Mouse (Mus musculus): ENCODE results near the gene Kxd1. TPM values are rescaled to one million over a fixed set of nuclear protein-coding genes. Genes with fewer than 3 reads are reported as not detected.

The Kxd1 gene
- polyA plus RNA-seq, 1 experiment from 2014 or later = 68.1 TPM

DNA sequence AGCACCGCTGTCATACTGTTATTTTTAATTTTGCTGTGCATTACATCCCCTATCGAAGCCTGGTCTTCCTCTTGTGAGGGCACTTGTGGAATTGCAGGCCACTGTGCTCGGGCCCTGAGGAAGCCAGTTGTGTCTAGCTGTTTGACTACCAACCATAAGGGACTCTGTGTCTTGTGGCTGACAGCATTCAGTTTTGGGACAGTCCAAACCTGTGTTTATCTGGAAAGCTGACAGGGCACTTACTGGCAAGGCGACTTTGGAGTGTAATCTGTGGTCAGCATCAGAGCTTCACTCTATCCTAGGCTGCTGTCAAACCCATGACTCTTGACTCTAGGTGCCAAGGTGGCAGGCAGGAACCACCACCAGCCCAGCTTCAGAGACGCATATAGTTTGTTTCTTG lies 13.3 kb upstream of the Kxd1 start:
- peak overlapping the region; percentile 98 for H3K4me2 ChIP-seq
- H3K9me3 ChIP-seq (replicated peaks; ENCODE audit: control insufficient read depth, low read length) = no peaks in the 10 kb centered on the region
- no peaks in the 10 kb centered on the region for H3K27me3 ChIP-seq (ENCODE audit: control insufficient read depth, insufficient read depth, low read length)
- H3K36me3 ChIP-seq (ENCODE audit: control insufficient read depth, insufficient read depth, low read length) = peaks cover 5% of the 10 kb centered on the region; the same call in 1 of the 2 replicates
- 78% methylated on average over 5 of the region's 5 CpGs for WGBS (ENCODE audit: insufficient replicate concordance)
- H3K27ac ChIP-seq (ENCODE audit: low read depth, low read length) = no peak overlapping the region
- ATAC-seq (replicated peaks; ENCODE audit: insufficient number of reproducible peaks, low FRiP score, low TSS enrichment) = no peak
- H3K9ac ChIP-seq (ENCODE audit: low read depth, low read length) = 0 out of 2 replicates have a peak overlapping the region, but pooled peaks have one; percentile 24
- H3K4me3 ChIP-seq (ENCODE audit: low read depth, low read length) = no peak overlapping the region
- H3K4me1 ChIP-seq (ENCODE audit: control insufficient read depth, insufficient read depth, low read length) = peaks cover 30% of the 10 kb centered on the region

DNA sequence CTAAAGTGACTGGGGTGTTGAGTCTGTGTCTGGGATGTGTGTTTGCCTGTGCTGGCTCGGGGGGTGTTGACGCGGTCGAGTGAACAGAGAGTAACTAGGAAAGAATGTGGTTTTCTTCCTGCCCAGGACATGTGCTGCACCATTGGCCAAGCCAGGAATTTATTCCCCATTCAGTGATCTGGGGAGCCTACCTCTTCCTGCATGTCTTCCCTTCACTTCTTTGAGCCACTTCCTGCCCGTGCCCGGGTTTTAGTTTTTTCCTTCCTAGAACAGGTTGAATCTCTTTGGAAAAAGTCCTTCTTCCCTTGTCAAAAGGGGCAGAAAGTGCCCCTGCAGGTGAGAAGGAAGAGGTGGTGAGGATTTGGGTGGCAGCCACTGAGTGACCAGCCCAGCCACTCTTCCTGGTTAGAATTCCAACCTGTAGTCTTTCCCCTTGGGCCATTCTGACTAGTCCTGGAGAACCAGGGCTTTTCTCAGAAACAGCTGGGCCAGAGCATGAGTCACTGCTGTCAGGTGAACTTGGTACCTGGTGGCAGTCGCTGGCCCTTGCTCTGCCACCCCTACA lies 12.8 kb upstream of the Kxd1 start:
- 45% methylated on average over 7 of the region's 7 CpGs for WGBS (ENCODE audit: insufficient replicate concordance)
- no peaks in the 10 kb centered on the region for H3K9me3 ChIP-seq (replicated peaks; ENCODE audit: control insufficient read depth, low read length)
- H3K27me3 ChIP-seq (ENCODE audit: control insufficient read depth, insufficient read depth, low read length) = no peaks in the 10 kb centered on the region
- no peak for ATAC-seq (replicated peaks; ENCODE audit: insufficient number of reproducible peaks, low FRiP score, low TSS enrichment)
- peak overlapping the region; percentile 57 for H3K27ac ChIP-seq (ENCODE audit: low read depth, low read length)
- peak overlapping the region; percentile 98 for H3K4me2 ChIP-seq
- peaks cover 30% of the 10 kb centered on the region for H3K4me1 ChIP-seq (ENCODE audit: control insufficient read depth, insufficient read depth, low read length)
- peak overlapping the region; percentile 91 for H3K9ac ChIP-seq (ENCODE audit: low read depth, low read length)
- H3K4me3 ChIP-seq (ENCODE audit: low read depth, low read length) = peak overlapping the region; percentile 88
- peaks cover 5% of the 10 kb centered on the region; the same call in 1 of the 2 replicates for H3K36me3 ChIP-seq (ENCODE audit: control insufficient read depth, insufficient read depth, low read length)

DNA sequence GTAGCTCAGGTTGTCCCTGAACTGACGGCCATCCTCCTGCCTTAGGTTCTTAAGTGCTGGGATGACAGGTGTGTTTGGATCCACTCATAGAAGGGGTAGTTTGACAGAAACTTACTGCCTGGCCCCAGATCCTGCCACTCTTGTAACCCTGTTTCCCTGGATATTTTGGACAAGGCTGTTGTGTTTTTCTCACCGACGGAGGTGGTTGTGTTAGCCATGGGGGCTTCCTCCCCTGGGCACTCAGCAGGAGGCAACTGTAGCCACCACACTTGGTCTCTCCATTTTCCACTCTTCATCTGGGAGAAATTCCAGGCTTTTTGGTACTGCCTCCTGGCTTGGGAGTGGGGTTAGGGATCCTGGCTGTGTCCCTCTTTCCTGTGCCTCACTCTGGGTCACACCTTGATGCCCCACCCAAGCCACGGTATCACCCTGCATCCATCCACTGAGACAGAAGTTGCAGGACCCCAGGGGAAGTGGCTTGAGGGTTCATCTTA lies 12.3 kb upstream of the Kxd1 start:
- no peak for ATAC-seq (replicated peaks; ENCODE audit: insufficient number of reproducible peaks, low FRiP score, low TSS enrichment)
- peak overlapping the region; percentile 88 for H3K4me3 ChIP-seq (ENCODE audit: low read depth, low read length)
- peak overlapping the region; percentile 98 for H3K4me2 ChIP-seq
- H3K4me1 ChIP-seq (ENCODE audit: control insufficient read depth, insufficient read depth, low read length) = peaks cover 31% of the 10 kb centered on the region
- no peaks in the 10 kb centered on the region for H3K9me3 ChIP-seq (replicated peaks; ENCODE audit: control insufficient read depth, low read length)
- peak overlapping the region; percentile 91 for H3K9ac ChIP-seq (ENCODE audit: low read depth, low read length)
- peaks cover 5% of the 10 kb centered on the region; the same call in 1 of the 2 replicates for H3K36me3 ChIP-seq (ENCODE audit: control insufficient read depth, insufficient read depth, low read length)
- 13% methylated on average over 4 of the region's 4 CpGs for WGBS (ENCODE audit: insufficient replicate concordance)
- H3K27me3 ChIP-seq (ENCODE audit: control insufficient read depth, insufficient read depth, low read length) = no peaks in the 10 kb centered on the region
- peak overlapping the region; percentile 57 for H3K27ac ChIP-seq (ENCODE audit: low read depth, low read length)

DNA sequence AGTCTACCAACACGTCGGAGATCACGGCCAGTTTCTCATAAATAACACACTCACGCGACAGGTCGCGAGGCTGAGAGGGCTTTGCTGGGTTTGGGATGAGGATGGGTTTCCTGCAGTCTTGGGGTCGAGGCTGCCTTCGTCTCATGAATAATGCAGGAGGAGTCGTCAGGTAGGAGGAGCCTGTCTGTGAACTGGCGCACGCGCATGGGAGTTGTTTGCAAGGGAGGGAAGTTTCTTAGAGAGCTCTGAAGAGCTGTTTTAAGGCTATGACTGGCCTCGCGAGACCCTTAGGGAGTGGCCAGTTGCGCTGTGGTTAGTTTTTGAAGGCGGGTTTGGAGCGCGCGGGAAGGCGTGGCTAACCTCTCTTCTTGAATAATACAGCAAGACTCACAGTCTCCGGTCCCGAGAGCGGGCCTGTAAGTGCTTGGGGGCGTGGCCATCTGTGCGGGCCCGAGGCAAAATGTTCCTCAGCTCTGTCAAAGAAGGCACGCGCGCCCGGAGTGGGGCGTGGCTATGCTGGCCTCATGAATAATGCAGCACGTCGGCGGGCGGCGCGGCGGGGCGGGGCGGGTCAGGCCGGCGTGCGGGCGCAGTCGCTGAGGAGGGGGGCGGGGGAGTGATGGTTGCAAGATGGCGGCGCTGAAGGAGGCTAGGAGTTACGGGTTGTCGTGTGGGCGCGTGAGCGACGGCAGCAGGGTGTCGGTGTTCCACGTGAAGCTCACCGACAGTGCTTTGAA lies 11.5 kb upstream of the Kxd1 start, which contains the start of gene Ell:
Gene Ell (plus strand): TSS at position 381 of the 737 bp plus-strand sequence.
- peak within 1 kb of the TSS; percentile 95 for H3K27ac ChIP-seq (ENCODE audit: low read depth, low read length)
- WGBS (ENCODE audit: insufficient replicate concordance) = under 1% methylated on average over 58 of the region's 58 CpGs
- H3K4me2 ChIP-seq = peak within 1 kb of the TSS; percentile 98
- H3K9ac ChIP-seq (ENCODE audit: low read depth, low read length) = peak within 1 kb of the TSS; percentile 91
- H3K27me3 ChIP-seq (ENCODE audit: control insufficient read depth, insufficient read depth, low read length) = no peaks in the 10 kb centered on the region
- peaks cover 12% of the 10 kb centered on the region for H3K36me3 ChIP-seq (ENCODE audit: control insufficient read depth, insufficient read depth, low read length)
- H3K4me3 ChIP-seq (ENCODE audit: low read depth, low read length) = peak within 1 kb of the TSS; percentile 88
- peak; percentile 83 for ATAC-seq (replicated peaks; ENCODE audit: insufficient number of reproducible peaks, low FRiP score, low TSS enrichment)
- H3K9me3 ChIP-seq (replicated peaks; ENCODE audit: control insufficient read depth, low read length) = no peaks in the 10 kb centered on the region
- H3K4me1 ChIP-seq (ENCODE audit: control insufficient read depth, insufficient read depth, low read length) = peaks cover 31% of the 10 kb centered on the region

DNA sequence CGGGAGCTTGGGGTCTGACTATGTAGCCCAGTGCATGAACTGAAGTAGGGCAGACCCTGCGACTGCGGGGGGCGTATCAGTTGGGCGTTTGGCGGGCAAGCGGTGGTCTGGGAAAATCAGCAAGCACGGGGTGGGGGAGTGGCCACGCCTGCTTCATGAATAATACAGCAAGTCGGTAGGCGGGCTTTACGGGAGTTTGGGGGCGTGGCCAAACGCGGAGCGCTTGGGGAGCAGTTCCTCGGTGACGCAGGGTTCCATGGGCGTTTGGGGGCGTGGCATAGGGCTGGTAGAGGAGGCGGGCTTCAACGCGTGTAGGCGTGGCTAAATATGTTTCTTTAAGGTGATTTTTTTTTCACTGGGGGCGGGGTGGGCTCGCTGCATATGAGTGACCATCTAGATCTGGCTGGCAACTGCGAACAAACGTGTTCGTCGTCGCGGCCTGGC lies 10.9 kb upstream of the Kxd1 start:
- under 1% methylated on average over 32 of the region's 32 CpGs for WGBS (ENCODE audit: insufficient replicate concordance)
- Histone ChIP-seq H3K36me3 (ENCODE audit: control insufficient read depth, insufficient read depth, low read length) (peaks cover 14% of the 10 kb centered on the region), H3K9me3 (replicated peaks; ENCODE audit: control insufficient read depth, low read length) (no peaks in the 10 kb centered on the region), H3K4me3 (ENCODE audit: low read depth, low read length) (peak overlapping the region; percentile 88), H3K27me3 (ENCODE audit: control insufficient read depth, insufficient read depth, low read length) (no peaks in the 10 kb centered on the region), H3K4me2 (peak overlapping the region; percentile 98), H3K9ac (ENCODE audit: low read depth, low read length) (peak overlapping the region; percentile 91), H3K4me1 (ENCODE audit: control insufficient read depth, insufficient read depth, low read length) (peaks cover 28% of the 10 kb centered on the region), H3K27ac (ENCODE audit: low read depth, low read length) (peak overlapping the region; percentile 95)
- peak; percentile 75 for ATAC-seq (replicated peaks; ENCODE audit: insufficient number of reproducible peaks, low FRiP score, low TSS enrichment)

DNA sequence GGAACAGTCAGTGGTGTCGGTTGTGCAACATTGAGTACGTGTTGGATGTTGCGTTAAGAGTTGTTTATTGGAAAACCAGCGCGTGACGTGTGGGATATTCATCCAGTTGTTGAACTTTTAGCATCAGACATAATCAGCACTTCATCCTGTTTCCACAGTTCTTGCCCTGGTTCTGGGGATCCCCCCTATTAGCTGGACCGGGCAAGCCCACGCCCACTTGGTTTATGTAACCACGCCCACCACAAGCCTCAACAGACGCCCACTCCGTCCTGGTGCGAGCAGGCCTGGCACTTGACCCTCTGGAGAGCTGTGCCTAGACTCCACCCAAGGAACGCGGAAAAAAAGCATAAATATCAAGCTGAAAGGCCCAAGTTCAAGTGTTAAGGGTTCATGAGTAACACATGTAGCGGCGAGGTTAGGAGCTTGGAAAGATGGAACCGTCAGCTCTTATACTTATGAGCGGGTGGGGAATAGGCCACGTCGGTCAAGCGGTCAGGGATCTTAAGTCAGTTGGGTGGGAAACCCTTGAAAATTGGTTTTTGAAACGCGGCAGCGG lies 10.3 kb upstream of the Kxd1 start:
- Histone ChIP-seq H3K4me3 (ENCODE audit: low read depth, low read length) (peak overlapping the region; percentile 88), H3K27ac (ENCODE audit: low read depth, low read length) (peak overlapping the region; percentile 95), H3K4me2 (peak overlapping the region; percentile 98), H3K9me3 (replicated peaks; ENCODE audit: control insufficient read depth, low read length) (no peaks in the 10 kb centered on the region), H3K27me3 (ENCODE audit: control insufficient read depth, insufficient read depth, low read length) (no peaks in the 10 kb centered on the region), H3K4me1 (ENCODE audit: control insufficient read depth, insufficient read depth, low read length) (peaks cover 28% of the 10 kb centered on the region), H3K9ac (ENCODE audit: low read depth, low read length) (peak overlapping the region; percentile 70), H3K36me3 (ENCODE audit: control insufficient read depth, insufficient read depth, low read length) (peaks cover 18% of the 10 kb centered on the region)
- WGBS (ENCODE audit: insufficient replicate concordance) = 14% methylated on average over 24 of the region's 24 CpGs
- 0 out of 2 replicates have a peak, but pooled peaks have one; percentile 22 for ATAC-seq (replicated peaks; ENCODE audit: insufficient number of reproducible peaks, low FRiP score, low TSS enrichment)

DNA sequence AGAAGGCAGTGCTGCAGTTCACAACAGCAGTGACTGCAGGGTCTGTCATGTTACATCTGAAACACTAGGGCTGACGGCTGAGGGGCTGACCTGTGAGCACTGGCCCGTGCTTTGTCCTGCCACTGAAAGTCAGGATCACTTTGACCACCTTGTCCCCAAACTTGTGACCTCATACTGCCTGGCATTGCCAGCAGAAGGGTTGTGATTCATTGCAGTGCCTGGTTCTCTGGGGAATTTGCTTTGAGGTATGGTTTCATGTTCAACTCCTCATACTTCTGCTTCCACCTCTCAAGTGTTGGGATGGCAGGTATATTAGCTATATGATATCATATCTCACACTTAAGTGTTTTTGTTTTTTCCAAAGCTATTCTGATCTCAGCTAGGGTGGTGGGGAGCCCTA lies 7.9 kb upstream of the Kxd1 start:
- H3K36me3 ChIP-seq (ENCODE audit: control insufficient read depth, insufficient read depth, low read length) = peaks cover 34% of the 10 kb centered on the region
- 66% methylated on average over 2 of the region's 2 CpGs for whole genome bisulfite sequencing (ENCODE audit: insufficient replicate concordance)

DNA sequence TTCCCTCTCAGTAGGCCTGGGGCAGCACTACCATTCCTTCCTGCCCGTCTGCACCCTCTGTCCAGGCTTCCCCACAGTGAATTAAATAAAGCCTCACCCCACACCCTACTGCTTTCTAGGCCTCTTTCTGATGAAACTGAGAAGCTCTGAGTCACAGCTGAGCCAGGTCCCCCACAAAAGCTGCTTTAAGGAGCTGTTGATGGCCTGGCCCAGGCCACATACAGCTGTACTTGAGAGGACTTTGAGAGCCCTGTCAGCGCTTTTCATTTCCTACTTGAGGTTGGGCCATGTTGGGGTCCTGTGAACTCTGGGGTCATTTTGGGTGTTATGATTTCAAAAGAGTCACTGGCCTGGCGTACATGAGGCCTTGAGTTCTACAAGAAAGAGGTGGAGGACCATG lies 7.5 kb upstream of the Kxd1 start:
- WGBS (ENCODE audit: insufficient replicate concordance) = 84% methylated on average over 3 of the region's 3 CpGs
- H3K4me1 ChIP-seq (ENCODE audit: control insufficient read depth, insufficient read depth, low read length) = peaks cover 13% of the 10 kb centered on the region
- H3K4me3 ChIP-seq (ENCODE audit: low read depth, low read length) = no peak overlapping the region
- H3K36me3 ChIP-seq (ENCODE audit: control insufficient read depth, insufficient read depth, low read length) = peaks cover 37% of the 10 kb centered on the region
- no peak overlapping the region for H3K4me2 ChIP-seq
- ATAC-seq (replicated peaks; ENCODE audit: insufficient number of reproducible peaks, low FRiP score, low TSS enrichment) = no peak
- H3K9me3 ChIP-seq (replicated peaks; ENCODE audit: control insufficient read depth, low read length) = no peaks in the 10 kb centered on the region
- H3K27ac ChIP-seq (ENCODE audit: low read depth, low read length) = no peak overlapping the region
- H3K27me3 ChIP-seq (ENCODE audit: control insufficient read depth, insufficient read depth, low read length) = no peaks in the 10 kb centered on the region
- 0 out of 2 replicates have a peak overlapping the region, but pooled peaks have one; percentile 16 for H3K9ac ChIP-seq (ENCODE audit: low read depth, low read length)

More for the DNA sequence above, 7.9 kb upstream of the Kxd1 start:
- Histone ChIP-seq H3K27me3 (ENCODE audit: control insufficient read depth, insufficient read depth, low read length) (no peaks in the 10 kb centered on the region), H3K9ac (ENCODE audit: low read depth, low read length) (no peak overlapping the region), H3K4me1 (ENCODE audit: control insufficient read depth, insufficient read depth, low read length) (peaks cover 17% of the 10 kb centered on the region), H3K9me3 (replicated peaks; ENCODE audit: control insufficient read depth, low read length) (no peaks in the 10 kb centered on the region), H3K4me2 (no peak overlapping the region), H3K27ac (ENCODE audit: low read depth, low read length) (no peak overlapping the region), H3K4me3 (ENCODE audit: low read depth, low read length) (no peak overlapping the region)
- ATAC-seq (replicated peaks; ENCODE audit: insufficient number of reproducible peaks, low FRiP score, low TSS enrichment) = no peak

Measured in heart, embryonic 11.5 days (tissue).